Mouse (Mus musculus) cerebellum, adult 9-10 months (tissue): ENCODE measurements around the gene Col6a2.

Source experiments
- DNase-seq: peaks from one replicate; pipeline ENCODE4 v3.0.0; 2022

Col6a2 gene

DNA sequence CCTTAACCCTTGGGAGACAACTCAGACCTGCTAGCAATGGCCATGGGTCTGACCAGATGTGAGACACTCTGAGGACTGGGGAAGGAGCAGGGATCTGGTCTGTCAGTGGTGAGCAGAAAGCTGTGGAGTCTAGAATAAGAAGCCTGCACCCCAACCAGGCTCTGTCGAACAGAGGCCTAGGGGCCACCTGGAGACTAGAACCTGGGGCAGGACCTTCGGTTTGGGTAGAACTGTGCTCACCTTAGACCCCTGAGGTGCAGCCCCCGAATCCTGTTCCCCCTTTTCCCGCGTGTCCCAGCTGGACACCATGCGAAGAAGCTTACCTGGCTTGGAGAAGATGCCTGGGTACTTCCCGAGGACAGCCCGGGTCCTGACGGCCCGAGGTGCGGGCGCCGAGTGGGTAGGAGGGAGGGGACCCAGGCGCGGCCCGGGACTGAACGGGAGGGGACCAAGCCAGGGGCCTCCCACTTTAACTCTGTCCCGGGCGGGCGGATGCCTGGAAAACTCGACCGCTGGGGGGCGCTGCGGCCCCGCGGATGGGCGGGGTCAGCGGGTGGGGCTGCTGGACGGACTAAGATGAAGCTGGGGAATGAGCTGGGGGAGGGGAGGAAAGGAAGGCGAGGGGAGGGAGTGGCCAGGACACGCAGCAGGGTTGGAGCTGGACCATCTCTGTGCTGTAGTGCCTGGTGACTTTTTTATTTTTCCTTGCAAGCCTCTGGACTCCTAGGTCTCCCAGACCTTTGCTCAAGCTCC is at the start of gene Col6a2:
TSS of gene Col6a2 (minus strand) at position 703 of the 753 bp plus-strand sequence.
- peak; percentile 73 for DNase-seq

DNA sequence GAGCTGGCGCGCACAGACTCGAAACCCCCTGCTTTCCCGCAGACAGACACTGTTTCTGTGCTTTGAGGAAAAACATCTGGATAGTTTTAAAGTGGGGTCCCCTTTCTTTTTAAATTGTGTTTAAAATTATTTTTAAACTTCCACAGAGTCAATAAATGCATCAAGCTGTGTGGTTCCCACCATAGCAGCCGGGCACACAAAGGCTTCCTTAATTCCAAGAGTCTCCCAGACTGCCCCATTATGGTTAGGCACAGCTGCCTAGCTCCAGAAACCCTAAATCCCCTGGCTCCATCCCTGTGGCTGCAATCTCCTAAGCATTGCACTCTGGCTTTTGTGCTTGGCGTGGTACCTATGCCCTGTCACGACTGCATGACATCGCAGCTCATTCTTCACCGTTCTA is 48.5 kb upstream of the Col6a2 start:
- no peak for DNase-seq

DNA sequence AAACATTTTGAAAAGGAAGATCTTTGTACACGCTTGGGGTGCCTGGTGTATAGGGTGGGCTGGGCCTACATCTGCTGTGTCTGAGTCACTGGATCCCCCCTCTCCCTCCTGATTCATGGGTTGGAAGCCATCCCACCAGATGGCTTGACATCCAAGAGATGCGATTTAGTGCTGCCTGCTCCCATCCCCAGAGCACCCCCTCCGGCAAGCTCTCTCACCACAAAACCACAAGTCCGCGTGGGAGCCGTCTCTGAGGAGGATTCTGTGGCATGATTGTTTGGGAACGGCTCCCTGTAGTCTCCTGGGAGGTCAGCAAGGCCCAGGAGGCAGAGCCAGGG is 45.5 kb upstream of the Col6a2 start:
- DNase-seq = no peak

DNA sequence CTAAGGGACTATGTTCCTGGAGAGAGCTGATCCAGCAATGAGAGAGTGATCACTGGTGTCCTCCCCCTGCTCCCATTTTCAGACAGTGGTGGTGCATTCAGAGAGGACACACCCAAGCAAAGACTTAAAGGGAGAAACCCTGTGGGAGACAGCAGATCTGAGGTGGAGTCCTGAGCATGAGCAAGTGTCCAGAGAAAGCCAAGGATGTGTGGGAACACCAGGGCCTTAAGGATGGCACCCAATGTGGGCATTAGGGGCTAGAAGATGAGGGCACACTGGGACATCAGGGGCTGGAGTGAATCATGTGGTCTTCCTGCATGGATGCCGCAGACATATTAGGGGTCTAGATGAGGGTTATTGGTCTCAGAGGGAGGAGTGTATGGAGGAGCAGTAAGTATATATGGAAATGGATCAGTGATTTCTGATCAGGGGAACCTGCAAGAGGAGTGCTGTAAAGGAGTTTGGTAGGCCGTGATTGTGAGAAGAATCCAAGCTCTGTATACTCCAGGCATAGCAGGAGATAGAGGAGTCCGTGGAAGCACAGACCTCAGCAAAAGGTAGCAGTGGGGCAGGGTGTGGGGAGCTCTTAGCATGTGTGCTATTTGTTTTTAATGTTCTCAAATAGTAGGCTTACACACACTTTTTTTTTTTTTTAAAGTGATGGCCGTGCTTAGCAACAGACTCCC is 45.0 kb upstream of the Col6a2 start:
- DNase-seq = no peak

DNA sequence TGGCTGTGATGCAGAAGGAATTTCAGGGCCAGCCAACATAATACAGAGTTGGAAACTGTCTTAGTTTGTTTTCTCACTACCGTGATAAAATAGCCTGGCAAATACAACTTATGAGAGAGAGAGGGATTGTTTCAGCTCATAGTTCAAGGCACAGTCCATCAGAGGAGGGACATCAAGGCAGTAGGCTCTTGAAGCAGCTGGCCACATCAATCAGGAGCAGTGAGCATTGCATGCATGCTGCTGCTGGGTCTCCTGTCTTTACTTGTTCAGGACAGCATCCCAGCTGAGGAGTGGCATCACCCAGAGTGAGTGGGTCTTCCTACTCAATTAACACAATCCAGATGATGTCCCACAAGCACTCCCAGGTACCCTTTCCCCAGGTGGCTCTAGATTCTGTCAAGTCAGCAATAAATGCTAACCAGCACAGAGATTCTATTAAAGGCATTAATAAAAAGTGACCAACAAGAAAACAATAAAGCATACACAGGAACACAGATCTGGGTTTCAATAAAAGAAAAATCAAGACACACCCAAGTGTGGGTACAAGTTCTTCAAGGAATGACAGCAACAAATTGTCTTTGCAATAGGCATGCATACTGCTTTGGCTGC is 43.9 kb upstream of the Col6a2 start:
- no peak for DNase-seq

DNA sequence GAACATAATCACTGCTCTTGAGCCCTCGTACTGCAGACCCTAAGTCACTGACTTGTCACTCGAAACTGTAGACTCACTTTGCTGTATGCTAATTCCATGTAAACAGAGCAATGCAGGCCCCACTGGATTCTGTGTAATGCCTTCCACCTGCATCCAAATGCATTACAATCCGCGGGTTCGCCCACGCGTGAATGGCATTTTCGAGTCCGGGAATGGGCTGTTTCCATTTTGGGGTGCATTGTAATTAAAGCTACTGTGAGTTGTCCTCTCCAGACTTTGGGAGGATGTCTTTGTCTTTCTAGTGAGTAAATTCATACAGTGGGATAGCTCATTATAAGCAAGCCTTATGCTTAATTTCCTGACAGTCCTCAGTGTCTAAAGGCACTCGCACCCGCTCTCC is 42.1 kb upstream of the Col6a2 start:
- DNase-seq = no peak

DNA sequence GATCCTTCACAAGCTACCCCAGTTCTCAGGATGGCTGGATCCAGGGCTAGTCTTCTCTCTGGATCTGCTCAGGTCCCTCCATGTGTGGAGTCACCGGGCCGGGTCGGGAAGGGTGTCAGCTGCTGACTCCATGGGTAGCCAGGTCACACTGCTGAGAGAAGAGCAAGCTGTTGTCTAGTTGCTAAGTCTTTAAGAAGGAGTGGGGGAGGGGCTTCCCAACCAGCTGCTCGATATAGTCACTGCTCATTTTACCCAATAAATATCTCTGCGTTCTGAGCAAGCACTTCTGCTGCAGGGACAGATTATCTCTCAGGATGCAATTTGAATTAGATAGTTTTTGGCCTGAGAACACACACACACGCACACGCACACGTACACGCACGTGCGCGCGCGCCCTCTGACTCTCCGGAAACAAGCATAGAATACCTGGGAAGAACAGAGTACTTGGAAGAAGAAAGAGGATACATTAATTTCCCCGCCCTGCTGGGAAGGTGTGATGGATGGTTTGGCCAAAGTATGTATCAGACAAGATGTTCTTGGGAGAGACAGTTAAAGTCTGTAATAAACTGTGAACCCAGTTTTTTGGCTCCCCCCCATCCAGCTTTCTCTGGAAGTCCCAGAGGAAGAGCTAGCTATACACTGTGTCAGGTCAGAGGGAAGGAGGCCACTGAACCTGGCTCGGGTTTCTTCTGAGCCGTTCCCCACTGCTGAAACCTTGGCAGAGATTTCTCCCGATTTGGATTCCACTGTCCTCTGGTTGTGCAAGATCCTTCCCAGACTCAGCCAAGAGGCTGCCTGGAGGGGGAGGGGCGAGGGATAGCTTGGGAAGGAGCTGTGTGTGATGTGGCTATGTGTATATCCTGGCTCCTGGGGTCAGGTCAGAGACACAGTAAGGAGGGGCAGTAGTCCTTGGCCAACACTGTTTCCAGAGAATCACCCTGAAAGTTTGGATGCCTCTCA is 41.0 kb upstream of the Col6a2 start:
- peak; percentile 54 for DNase-seq

DNA sequence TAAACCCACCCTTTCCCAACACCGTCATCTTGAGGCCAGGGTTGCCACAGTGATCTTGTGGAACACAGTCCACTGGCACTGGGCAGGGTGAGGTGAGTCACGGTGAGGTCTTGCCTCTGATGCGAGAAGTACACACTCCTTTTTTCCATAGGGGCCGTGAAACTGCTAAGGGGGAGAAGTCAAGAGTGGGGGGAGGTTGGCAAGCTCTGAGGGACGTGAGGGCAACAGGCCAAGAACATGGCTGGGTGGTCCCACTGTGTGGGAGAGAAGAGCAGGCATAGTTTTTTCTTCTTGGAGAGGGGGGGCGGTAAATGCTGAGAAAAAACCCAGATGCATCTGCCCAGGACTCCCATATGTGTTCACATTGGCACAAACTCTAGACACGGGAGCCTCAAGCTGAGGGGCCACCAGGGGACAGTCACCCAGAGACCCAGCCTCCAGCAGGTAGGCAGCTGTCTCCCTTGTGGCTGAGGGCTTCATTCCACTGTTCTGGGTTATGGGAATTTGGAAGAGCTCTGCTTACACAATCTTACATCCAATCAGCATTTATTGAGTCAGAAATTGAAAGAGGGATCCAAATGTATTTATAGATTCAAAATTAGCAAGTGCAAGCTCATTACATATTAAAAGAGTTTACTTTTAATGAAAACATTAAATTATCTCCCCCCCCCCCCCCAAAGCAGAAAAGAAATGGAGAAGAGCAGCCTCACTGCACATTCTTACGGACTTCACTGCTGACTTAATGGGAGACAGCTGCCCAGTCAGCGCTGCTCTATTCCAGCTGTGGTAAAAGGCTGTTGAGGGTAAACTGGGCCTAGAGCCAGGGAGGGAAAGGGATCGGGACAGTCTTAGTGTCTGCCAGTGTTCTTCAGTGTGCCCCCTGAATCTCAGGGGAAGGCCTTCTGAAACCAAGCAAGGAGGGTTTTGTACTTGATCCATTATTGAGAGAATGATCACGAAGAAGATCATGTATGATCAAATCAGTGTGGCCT is 30.2 kb upstream of the Col6a2 start:
- DNase-seq = no peak

DNA sequence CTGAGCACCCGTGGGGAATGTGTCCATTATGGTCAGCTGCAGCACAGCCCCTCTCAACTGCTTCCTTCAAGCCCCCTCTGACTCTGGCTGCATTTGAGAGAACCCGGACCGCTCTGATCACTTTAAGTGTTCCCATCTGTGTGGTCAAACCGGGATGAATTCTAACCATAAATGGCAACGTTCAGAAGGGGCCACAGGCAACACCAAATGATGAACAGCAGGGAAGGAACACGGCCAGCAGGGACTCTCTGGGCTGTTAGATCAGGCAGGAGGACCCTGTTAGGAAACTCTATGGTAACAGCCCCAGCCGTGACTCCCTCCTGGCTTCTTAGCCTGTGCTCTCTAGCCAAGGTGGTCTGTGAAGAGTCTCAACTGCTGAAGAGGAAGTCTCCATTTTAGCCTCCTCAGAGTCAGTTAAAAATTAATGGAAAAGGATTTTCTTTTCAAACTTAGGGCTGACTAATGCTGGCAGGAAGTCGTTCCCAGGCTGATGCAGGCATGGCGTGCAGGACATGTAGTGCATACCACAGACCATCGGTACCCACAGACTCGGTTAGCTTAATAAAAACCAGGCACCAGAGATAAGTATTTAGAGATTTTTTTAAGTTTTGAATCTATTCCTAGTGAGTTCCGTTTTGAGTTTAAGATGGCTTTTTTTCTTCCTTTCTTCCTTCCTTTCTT is 27.4 kb upstream of the Col6a2 start:
- DNase-seq = no peak

DNA sequence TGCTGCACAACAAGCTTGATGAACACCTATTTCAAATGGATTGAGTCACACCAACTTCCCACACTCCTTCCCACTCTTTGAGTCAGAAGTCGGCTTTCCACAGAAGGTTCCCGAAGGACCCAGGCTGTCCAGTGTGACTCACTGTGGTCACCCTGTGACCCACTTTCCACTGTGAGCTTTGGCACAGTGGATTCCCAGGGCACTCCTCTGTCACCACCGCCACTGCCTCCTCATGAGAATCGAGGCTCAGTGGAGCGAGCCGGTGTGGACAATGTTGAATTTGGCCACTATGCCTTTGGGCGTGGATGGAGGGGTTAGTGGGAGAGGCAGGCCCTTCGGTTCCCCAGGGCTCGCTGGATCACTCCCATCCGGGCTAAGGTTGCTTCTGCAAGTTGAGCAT is 25.3 kb upstream of the Col6a2 start:
- DNase-seq = no peak

DNA sequence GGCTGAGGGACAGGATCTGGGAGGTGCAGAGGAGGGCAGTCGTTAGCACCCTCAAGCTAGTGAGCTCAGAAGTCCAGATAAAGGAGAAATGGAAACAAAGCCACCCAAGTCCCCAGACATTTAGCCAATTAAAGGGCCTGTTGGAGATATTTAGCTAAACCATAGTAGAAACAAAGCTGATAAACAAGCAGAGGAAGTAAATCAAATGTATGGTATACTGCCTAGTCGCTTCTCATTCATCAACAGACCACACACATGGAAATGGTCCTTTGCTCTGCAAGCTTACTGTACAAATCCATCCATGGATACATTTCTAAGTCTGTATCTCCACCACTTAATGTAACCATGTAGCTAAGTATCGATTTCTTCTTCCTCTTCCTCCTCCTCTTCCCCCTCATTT is 24.0 kb upstream of the Col6a2 start:
- DNase-seq = no peak

DNA sequence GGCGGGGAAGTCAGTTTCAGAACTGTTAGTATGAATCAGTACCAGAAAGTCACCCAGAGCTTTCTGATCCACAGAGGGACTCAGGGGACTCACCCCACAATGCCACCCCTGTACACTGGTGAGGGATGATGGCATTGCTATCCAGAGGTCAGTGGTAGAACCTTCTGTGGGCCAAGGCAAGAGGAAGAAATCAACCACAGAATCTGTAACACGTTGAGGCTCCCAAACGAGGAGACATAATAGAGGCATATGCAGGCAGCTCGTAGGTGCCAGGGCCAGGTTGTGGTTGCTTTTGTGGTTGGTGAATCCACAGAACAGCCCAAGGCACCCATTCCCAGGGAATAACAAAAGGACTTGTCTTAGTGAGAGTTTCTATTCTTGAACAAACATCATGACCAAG is 22.3 kb upstream of the Col6a2 start:
- DNase-seq = no peak

DNA sequence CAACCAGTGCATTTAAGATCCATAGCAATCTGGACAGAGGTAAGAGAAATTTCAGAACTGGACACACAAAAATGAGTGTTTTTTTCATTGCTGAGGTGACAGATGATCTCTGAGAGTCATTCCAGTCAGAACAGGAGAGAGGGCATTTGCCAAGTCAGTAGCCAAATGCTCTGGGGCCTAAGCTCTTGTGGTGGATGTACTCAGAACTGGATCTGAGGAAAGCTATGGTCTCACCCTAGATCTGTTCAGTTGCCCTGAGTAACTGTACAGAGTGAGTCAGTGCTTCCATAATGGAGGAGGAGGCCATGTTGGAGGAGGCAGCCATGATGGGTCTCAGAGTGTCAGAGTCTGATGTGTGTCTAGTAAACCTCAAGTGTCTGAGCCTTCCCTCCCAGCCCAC is 21.6 kb upstream of the Col6a2 start:
- DNase-seq = no peak

DNA sequence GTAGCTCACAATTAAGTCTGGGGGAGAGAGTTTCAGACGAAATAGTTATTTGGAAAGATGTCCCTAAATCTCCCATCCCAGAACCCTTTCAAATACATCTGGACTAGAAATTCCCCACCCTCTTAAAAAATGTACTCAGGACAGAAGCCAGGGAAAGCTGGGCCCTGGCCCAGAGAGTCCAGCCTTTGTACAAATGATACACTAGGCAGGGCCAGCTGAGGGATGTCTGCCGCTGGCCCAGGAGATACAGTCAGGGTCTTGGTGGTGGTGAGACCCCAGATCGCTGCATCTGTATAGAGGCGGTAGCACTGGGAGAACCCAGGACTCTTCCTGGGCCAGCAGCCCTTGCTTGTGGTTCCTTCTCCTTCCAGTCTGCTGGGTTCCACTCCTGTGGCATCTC is 20.6 kb upstream of the Col6a2 start:
- DNase-seq = no peak

DNA sequence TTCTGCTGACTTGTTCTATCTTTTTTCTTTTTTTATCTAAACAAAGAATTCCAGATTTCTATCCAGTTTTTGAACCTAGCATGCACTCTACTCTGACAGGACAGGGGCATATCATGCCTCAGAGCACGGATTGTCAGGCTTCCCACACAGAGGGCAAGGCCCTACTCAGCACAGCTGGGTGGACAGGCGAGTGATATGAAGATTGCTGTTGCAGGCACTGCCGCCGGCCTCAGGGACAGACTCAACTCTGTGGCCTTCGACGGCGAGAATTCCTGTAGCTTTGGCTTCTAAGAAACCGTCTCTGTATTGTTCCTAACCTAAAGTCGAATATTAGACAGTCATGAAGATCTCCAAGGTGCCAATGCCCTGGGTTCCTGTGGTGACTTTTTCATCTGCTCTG is 20.0 kb upstream of the Col6a2 start:
- DNase-seq = no peak

DNA sequence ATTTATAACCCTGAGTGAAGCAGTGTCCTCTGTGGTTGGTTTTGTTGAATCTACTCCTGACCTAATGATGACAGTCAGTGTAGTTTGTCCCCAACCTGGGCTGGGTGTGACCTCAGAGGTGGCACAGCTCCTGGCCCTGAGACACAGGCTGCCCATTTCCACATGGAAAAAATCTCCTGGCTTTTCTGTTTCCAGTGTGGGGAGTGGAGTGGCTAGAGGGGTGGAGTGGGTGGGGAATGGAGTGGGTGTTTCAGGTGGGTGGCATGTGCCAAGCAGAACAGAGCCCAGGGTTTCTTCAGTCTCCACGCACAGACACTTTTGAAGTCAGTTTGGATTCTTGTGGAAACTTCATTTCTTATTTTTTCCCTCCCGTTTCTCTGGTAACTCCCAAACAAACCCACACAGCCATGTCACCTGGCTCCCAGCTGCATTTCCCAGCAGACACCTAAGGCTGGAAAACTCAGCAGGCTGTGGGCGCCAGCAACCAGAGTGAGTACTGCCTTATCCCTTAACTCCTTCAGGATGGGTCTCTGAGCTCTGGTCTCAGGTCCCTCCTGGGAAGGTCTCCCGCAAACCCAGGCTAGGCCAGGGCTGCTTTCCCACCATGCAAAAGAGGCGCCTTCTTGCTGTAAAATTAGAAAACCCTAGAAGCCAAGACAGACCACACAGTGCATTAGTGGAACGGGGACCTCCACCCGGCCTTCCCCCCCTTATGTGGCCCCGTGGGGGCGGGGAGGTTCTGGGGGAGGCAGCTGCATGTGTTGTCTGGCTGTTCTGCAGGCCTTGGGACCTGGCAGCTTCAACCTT is 19.4 kb upstream of the Col6a2 start:
- DNase-seq = no peak

DNA sequence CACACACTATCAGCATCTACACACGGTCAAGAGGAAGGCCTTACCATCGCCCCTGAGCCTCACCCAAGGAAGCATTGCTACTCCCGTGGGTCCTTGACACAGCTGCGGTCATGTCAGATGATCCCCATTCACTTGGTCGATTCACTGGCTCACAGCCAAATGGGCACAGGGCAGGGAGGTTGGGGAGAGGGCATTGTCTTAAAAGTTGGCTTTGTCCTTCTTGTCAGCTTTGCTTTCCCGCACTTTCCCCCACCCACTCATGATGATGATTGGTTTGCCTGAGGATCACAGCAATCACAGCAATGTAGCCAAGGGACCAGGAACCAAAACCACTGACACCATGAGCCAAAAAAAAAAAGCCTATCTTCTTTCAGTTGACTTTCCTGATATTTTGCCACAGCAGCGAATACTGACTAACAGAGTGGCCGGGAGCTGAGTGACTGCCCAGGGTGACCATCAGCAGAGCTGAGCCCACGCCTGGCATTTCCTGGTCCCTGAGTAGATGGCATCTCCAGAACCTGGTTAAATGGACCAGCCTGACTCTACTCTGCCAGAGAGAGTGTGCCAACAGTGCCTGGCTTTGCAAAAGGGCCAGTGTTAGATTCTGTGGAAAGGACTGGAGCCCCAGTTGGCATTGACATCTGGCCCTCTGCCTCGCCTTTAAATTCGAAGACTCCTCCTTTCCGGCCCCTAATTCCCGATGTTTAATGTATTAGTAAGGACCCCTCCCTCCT is 18.6 kb upstream of the Col6a2 start:
- DNase-seq = no peak

DNA sequence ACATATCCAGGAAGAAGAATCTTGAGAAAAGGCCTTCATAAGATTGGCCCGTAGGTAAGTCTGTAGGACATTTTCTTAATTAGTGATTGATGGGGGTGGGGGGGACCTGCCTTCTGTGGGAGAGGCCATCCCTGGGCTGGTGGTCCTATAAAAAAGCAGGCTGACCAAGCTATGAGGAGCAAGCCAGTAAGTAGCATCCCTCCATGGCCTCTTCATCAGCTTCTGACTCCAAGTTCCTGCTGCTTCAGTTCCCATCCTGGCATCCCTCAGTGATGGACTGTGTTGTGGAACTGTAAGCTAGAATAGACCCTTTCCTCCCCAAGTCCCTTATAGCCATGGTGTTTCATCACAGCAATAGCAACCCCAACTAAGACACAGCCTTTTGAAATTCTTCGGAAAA is 16.5 kb upstream of the Col6a2 start:
- no peak for DNase-seq

DNA sequence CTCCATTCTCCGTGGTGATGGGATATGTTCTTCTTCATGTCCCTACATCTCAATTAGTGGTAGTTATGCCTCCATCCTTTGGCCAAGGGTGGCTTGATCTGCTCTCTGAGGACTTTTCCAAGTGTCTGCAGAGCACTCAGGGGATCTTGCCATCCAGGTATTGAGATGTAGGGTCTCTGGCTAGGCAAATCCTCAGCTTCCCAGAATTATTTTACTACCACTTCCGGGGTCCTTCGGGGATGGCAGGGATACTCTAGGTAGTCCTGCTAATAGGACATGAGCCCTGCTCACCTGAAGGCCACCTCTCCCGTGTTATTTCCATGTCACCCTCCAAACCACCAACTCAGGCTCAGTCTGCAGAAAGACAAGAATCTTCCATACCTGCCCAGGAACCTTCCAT is 13.2 kb upstream of the Col6a2 start:
- DNase-seq = no peak

DNA sequence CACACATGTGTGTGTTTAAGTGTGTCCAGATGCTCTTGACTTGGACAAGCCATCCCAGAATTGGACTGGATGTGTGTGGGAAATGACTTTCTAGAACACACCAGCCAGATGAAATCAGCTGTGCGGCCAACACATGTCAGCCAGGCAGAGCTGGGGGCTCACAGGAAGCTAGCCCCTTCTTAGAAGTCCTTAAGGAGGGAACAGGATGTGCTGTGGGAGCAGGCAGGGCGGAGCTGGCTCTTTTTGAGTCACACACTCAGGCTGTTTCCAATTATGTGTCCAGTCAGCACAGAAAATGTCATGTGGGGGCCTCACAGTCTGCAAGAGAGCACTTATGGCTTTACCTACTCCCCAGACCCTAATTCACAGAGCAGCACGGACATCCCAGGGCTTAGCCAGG is 12.6 kb upstream of the Col6a2 start:
- no peak for DNase-seq
